Mouse (Mus musculus) layer of hippocampus, adult 2 months (tissue): ENCODE measurements around the gene Irf8. TPM values are rescaled to one million over a fixed set of nuclear protein-coding genes. Genes with fewer than 3 reads are reported as not detected.

Source experiments
- DNase-seq, 2 experiments: peaks; one replicate each; pipeline ENCODE4 v3.0.0; 2022; ENCODE audit warnings: low spot score in 2 of 2
- H3K27ac ChIP-seq: fragments of 200-600 bp; 2 replicates; pipeline ENCODE4 v1.8.1; 2022
- H3K4me3 ChIP-seq: fragments of 200-600 bp; 2 replicates; pipeline ENCODE4 v1.8.1; 2022; ENCODE audit warnings: mild to moderate bottlenecking
- CTCF ChIP-seq: fragments of 200-600 bp; conservative IDR thresholded peaks from 2 replicates; pipeline ENCODE4 v1.8.1; 2022; ENCODE audit warnings: antibody characterized with exemption, mild to moderate bottlenecking, moderate library complexity
- long read RNA-seq, 2 experiments: library from polyadenylated mRNA; stranded (forward); transcript quantifications; one replicate each; pipeline ENCODE4 v2.0.0; 2021; ENCODE audit warnings: borderline mapping rate in 2 of 2
- total RNA-seq, 2 experiments: library from RNA; stranded (reverse); gene quantifications; 2 replicates each; pipeline ENCODE4 v1.2.3; 2021

Irf8 gene
- total RNA-seq = 1 to 10 TPM; 4.7 to 5.2 TPM
- long read RNA-seq, experiment 1, transcript Irf8-201 (9 exons, 2,847 nt) = major isoform, 5 of 7 reads
- long read RNA-seq, experiment 1, partial matches to known transcripts = 0 of 7 reads
- long read RNA-seq, experiment 1, other reads (novel, unspliced or antisense) = 2 of 7 reads
- long read RNA-seq, experiment 2, transcript Irf8-201 (9 exons, 2,847 nt) = major isoform, 6 of 6 reads
- long read RNA-seq, experiment 2, partial matches to known transcripts = 0 of 6 reads
- long read RNA-seq, experiment 2, other reads (novel, unspliced or antisense) = 0 of 6 reads

- DNase-seq = peak; percentile 72 to 82
- peak within 1 kb of the TSS; percentile 63 for H3K4me3 ChIP-seq
- peak within 1 kb of the TSS; percentile 15; the same call in 1 of the 2 replicates for H3K27ac ChIP-seq
- TF ChIP-seq CTCF = peak; percentile 24; the same call in 1 of the 2 replicates
Measured at GRCm38 (mm10) chr8:120735770-120736481, at the start of gene Irf8. TSS of gene Irf8 (plus strand) at chr8:120736358.

- DNase-seq = no peak
- H3K27ac ChIP-seq = no peak overlapping the region
- H3K4me3 ChIP-seq = no peak overlapping the region
- no peak for TF ChIP-seq CTCF
Measured at GRCm38 (mm10) chr8:120686576-120686975, 49.6 kb upstream of the Irf8 start.

GRCm38 (mm10) chr8:120687786-120688185 lies 48.4 kb upstream of the Irf8 start:
- no peak for DNase-seq
- no peak overlapping the region for H3K4me3 ChIP-seq
- H3K27ac ChIP-seq = no peak overlapping the region
- TF ChIP-seq CTCF = no peak

GRCm38 (mm10) chr8:120688511-120688910 lies 47.6 kb upstream of the Irf8 start:
- no peak for TF ChIP-seq CTCF
- DNase-seq = no peak
- no peak overlapping the region for H3K4me3 ChIP-seq
- H3K27ac ChIP-seq = no peak overlapping the region

- no peak for TF ChIP-seq CTCF
Measured at GRCm38 (mm10) chr8:120692934-120693333, 43.2 kb upstream of the Irf8 start.

GRCm38 (mm10) chr8:120693861-120694493 lies 42.2 kb upstream of the Irf8 start:
- no peak for TF ChIP-seq CTCF
- H3K4me3 ChIP-seq = no peak overlapping the region
- H3K27ac ChIP-seq = no peak overlapping the region
- no peak for DNase-seq

More at GRCm38 (mm10) chr8:120692934-120693333, 43.2 kb upstream of the Irf8 start:
- H3K27ac ChIP-seq = no peak overlapping the region
- no peak for DNase-seq
- H3K4me3 ChIP-seq = no peak overlapping the region

- Histone ChIP-seq H3K4me3 (no peak overlapping the region), H3K27ac (peak overlapping the region; percentile 36; the same call in 1 of the 2 replicates)
- no peak for DNase-seq
- TF ChIP-seq CTCF = no peak
Measured at GRCm38 (mm10) chr8:120696401-120697153, 39.6 kb upstream of the Irf8 start.

GRCm38 (mm10) chr8:120697154-120697978 lies 38.8 kb upstream of the Irf8 start:
- no peak for DNase-seq
- Histone ChIP-seq H3K4me3 (no peak overlapping the region), H3K27ac (peak overlapping the region; percentile 36)
- TF ChIP-seq CTCF = no peak

- peak overlapping the region; percentile 39; the same call in 1 of the 2 replicates for H3K27ac ChIP-seq
- no peak overlapping the region for H3K4me3 ChIP-seq
- DNase-seq = no peak
- peak; percentile 64 for TF ChIP-seq CTCF
Measured at GRCm38 (mm10) chr8:120697979-120698272, 38.2 kb upstream of the Irf8 start.

- H3K27ac ChIP-seq = peak overlapping the region; percentile 39; the same call in 1 of the 2 replicates
- DNase-seq = no peak
- H3K4me3 ChIP-seq = no peak overlapping the region
- no peak for TF ChIP-seq CTCF
Measured at GRCm38 (mm10) chr8:120698426-120698825, 37.7 kb upstream of the Irf8 start.

GRCm38 (mm10) chr8:120699079-120699478 lies 37.1 kb upstream of the Irf8 start:
- Histone ChIP-seq H3K27ac (peak overlapping the region; percentile 39; the same call in 1 of the 2 replicates), H3K4me3 (no peak overlapping the region)
- no peak for DNase-seq
- no peak for TF ChIP-seq CTCF

GRCm38 (mm10) chr8:120699565-120699964 lies 36.6 kb upstream of the Irf8 start:
- no peak for DNase-seq
- TF ChIP-seq CTCF = no peak
- Histone ChIP-seq H3K4me3 (no peak overlapping the region), H3K27ac (no peak overlapping the region; the same call in 1 of the 2 replicates)
